Mouse (Mus musculus): ENCODE results near the gene Olfr1020.

The Olfr1020 gene

GRCm38 (mm10) chr2:85846730-85847129 is at the start of gene Olfr1020:
Gene Olfr1020 (plus strand): TSS chr2:85847030.
- no peak for DNase-seq (ENCODE audit: low read depth, low spot score)

- DNase-seq (ENCODE audit: low read depth, low spot score): no peak
Observed at GRCm38 (mm10) chr2:85802444-85802843, 44.4 kb upstream of the Olfr1020 start, which contains the start of gene Olfr1016. Gene Olfr1016 (minus strand): TSS chr2:85802544.

- no peak for DNase-seq (ENCODE audit: low read depth, low spot score)
Observed at GRCm38 (mm10) chr2:85804501-85804900, 42.3 kb upstream of the Olfr1020 start.

- DNase-seq (ENCODE audit: low read depth, low spot score): no peak
Observed at GRCm38 (mm10) chr2:85818179-85818578, 28.7 kb upstream of the Olfr1020 start, which contains the start of gene Olfr1018. Gene Olfr1018 (plus strand): TSS chr2:85818479.

GRCm38 (mm10) chr2:85845383-85845782 is 1.4 kb upstream of the Olfr1020 start, which contains the start of gene Olfr1019:
Gene Olfr1019 (minus strand): TSS chr2:85845483.
- DNase-seq (ENCODE audit: low read depth, low spot score): no peak

- no peak for DNase-seq (ENCODE audit: low read depth, low spot score)
Observed at GRCm38 (mm10) chr2:85868294-85868693, 21.5 kb downstream of the Olfr1020 start, which contains the start of gene Olfr1022. Gene Olfr1022 (plus strand): TSS chr2:85868594.

- DNase-seq (ENCODE audit: low read depth, low spot score): no peak
Observed at GRCm38 (mm10) chr2:85885340-85885739, 38.5 kb downstream of the Olfr1020 start, which contains the start of gene Olfr1023. Gene Olfr1023 (plus strand): TSS chr2:85885640.
